Mouse (Mus musculus): ENCODE data around the gene Cib3.

Cib3 gene

DNA sequence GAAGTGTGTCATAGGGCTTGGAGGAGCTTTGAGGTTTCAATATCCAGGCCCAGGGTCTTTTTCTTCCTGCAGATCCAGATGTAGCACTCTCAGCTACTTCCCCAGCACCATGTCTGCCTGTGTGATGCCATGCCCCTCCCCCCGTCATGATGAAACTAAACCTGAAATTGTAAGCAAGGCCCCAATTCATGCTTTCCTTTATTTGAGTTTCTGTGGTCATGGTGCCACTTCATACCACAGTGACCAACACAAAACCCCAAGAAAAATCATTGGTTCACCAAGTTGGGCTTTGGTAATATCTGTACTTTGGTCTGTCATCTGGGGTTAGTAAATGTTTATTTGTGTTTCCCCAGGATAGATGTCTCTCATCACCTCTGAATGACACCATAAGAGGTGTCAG lies 4.1 kb downstream of the Cib3 start:
- DNase-seq, result no peak

DNA sequence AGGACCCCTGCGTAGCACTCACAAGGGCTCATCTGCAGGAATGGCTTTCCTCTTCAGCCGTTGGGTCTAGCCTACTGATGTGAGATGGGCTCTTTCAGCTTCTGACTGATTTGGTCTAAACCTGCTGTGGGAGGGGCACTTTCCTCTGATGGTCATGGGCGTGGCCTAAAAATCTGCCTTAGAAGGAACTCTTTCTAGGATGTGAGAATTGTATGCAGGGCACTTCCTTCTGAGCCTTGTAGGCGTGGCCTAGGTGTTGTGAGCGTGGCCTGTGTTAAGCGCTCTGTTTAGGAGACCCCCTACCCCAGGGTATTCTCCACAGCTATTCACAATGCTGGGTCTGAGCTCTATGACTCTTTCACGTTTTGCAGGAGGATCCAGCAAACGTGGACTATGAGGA lies 14.6 kb downstream of the Cib3 start:
- DNase-seq, result no peak

DNA sequence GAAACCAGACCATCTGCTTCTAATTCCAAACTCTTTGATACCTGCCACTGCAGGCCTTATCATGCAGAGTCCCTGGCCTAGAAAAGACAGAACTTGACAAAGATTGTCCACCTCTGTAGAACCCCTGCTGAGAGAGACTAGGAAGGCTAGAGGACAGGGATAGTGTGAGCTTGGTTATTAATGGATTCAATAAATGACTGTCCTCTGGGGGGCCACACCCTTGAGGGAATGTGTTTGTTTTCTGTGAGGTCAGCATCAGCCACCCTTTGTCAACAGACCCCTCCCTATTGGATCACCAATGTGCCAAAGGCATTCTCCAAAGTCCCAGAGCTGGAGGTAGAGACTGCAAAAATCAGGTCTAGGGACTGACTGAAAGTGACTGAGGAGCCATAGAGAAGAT lies 20.6 kb downstream of the Cib3 start:
- no peak for DNase-seq

GRCm38 (mm10) chr8:72190215-72190539 lies 22.5 kb downstream of the Cib3 start:
- DNase-seq, result no peak

DNA sequence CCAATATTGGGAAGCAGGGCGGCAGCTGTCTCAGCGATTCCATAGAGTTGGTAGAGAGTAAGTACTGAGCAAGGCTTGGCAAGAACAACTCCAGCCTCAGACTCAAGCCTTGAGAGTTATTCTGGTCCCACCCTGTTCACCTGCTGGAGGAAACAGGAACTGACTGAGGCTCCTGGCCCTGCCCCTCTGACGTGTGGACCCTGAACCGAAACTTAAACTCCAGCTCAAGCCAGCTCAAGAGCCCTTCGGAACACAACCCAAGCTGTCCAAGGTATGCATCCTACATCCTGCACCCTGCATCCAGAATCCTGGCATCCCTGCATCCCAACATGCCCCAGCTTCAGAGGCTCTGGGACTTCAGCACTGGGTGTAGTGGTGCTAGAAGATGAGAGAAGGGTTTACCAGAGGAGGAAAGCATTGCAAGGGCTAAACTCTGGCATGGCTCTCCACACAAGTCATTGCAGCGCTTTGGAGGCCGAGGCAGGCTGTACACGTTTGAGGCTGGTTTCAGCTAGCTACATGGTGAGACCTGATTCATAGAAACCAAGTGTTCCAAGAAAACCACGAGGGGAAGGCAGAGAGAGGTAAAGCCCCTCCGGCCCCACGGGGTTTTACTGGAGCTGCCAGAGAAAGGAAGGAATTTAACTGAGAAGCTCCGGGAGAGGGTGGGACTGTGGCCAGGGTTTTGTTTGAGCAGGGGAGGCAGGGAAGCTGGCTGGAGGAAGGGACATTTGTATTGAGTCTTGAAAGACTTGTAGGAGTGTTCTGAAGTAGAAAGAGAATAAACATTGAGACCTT lies 23.0 kb downstream of the Cib3 start, which contains the start of gene Hsh2d:
Hsh2d (plus strand) TSS at position 222 of the 798 bp plus-strand sequence.
- peak in 1 of 2 experiments; percentile 19 for DNase-seq

DNA sequence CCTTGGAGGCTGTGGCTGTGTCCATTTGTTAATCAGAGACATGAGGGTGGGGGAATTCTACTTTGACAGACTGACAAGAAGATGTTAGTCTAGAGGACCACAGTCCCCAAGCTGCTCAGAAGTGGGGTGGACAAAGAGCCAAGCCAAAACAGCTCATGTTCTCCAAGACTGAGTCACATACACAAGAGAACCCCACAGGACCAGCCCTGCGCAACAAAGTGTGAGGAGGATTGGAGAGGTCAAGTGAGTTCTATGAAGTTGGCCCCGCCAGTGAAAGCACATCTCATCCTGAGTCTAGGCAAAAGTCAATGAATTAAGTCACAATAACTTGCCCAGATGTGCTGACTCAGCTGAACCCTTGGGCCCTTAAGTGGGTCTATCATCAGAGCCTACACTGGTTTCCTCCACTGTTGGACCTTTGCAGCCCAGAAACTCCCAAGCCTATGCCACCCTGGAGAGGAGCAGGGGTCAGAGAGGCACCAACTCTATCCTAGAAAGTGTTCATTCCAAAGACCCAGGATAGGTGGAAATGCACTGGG lies 24.8 kb downstream of the Cib3 start:
- no peak for DNase-seq

GRCm38 (mm10) chr8:72183554-72184202 lies 29.0 kb downstream of the Cib3 start:
- DNase-seq, result no peak

DNA sequence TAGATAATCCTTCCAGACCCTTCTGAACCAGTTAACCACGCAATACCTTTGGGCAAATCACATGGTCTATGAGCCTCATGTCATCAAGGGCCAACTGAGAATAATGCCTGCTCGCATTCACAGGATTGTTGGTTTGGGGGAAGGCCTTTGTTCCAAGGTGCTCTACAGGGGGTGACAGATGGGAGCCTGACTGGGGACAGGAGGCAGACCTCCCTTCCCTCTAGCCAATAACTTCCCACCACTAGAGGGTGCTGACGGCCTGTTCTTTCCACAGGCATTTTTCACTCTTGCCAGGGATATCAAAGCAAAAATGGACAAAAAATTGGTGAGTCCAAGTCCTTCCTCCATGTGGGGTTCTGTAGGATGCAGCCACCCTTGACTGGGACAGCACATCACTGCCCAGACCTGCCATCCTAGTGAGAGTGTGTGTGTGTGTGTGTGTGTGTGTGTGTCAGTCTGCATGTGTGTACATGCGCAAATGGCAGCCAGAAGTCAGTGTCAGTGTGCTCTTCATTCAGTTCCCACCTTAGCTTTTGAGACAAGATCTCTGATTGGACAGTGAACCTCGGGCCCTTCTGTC lies 35.2 kb downstream of the Cib3 start:
- DNase-seq, result peak; percentile 59 to 86

- peak; percentile 76 to 83 for DNase-seq
Measured at GRCm38 (mm10) chr8:72169681-72170249, 42.9 kb downstream of the Cib3 start.

DNA sequence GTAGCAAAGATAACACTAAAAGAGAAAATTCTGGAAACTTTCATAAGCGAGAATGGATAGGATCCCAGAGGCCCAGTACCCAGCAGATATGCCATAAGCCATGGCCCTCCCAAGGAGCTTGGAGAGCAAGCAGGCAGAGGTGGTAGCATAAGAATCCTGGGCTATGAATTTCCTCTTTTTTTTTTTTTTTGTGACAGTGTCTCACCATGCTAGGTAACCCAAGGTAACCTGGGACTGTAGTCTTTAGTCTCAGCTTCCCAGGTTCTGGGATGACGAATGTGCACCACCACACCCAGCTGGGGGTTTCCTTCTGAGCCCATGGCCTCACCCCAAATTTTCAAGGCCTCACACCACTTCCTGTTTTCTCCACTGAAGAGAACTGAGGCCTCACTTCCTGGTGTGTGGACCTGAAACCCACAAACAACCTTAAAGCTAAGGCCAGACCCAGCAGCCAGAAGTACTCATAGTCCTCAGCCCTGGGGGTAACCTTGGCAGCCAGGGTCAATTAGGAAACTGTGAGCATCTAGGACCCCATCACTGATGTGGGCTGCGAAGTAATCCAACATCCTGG lies 43.5 kb downstream of the Cib3 start:
- DNase-seq, result no peak

DNA sequence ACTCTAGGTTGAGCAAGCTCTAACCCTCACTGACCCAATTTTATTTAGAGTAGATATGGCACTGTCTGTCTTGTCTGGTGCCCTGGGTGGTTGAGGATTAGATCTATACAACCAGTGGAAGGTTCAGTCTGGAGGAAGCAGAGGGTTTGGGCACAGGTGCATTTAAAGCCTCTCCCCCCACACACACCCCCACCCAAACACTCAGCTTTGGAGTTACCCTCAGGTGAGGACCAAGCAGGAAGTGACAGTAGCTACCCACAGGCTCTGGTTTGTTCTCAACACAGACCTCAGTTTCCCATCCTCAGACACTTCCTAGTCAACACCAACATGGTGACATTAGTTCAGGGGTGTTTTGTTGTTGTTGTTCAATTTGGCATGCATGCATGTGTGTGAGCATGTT lies 49.8 kb downstream of the Cib3 start:
- no peak for DNase-seq

DNA sequence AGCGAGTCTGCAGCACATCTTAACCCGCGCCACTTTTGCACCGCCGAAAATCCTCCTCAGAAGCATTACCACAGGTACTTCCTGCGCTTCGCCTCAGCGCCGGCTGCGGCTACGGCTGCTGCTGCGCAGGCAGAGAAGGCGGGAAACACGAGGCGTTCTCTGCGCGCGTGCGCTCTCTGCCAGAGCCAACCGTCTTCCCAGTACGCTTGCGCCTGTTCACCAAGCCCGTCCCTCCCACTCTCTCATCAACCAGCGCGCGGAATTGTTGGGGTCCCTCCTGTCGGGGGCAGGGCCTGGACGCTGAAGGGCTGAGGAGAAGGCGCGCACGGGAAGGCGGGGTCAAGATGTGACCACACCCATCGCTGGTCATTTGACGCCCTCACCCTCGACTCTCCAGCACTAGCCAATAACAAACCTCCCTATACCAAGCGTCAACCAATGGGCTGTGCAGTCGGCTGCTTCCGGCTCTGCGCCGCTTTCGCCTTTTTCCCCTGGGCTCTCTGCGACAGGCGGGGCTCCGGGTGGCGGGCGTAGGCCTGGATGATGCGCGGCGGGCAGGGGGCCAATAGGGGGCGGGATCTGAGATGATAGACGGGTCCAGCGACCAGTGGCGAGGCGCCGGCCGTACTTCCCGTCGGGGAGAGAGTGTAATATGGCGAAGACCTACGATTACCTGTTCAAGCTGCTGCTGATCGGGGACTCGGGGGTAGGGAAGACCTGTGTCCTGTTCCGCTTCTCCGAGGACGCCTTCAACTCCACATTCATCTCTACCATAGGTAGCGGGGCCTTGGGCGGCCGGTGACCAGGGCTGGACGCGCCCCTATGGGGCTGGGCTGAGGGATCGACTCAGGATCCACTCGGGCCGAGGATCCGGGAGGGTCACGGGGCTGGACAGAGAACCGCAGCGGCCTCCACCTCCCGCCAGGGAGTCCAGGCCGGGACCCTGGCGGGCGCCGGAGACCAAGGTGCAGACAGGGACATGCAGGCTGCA lies 51.6 kb downstream of the Cib3 start, which contains the start of gene Rab8a:
Rab8a (plus strand) TSS at position 494 of the 991 bp plus-strand sequence.
- peak; percentile 99 to 100 for DNase-seq

DNA sequence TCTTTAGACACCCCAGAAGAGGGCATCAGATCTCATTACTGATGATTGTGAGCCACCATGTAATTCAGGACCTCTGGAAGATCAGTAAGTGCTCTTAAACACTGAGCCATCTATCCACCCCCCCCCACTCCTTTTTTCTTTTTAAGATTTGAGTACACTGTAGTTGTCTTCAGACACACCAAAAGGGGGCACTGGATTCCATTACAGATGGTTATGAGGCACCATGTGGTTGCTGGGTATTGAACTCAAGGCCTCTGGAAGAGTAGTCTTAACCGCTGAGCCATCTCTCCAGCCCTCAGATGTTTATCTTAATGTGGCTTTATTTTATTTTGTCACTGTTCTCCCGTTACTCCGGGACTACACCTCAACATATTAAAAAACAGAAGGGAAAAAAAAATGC lies 52.6 kb downstream of the Cib3 start:
- no peak for DNase-seq

GRCm38 (mm10) chr8:72158726-72159125 lies 53.9 kb downstream of the Cib3 start:
- no peak for DNase-seq

- no peak for DNase-seq
Measured at GRCm38 (mm10) chr8:72158096-72158495, 54.5 kb downstream of the Cib3 start.

All from kidney, postnatal 36 days (tissue).